Mouse (Mus musculus) ES-Bruce4 (cell line): Measurements from ENCODE around the gene Podxl2. TPM values are rescaled to one million over a fixed set of nuclear protein-coding genes. Genes with fewer than 3 reads are reported as not detected.

Experiments used
- H3K27ac ChIP-seq: 2 replicates; pipeline ENCODE4 v1.5.1; 2012; ENCODE audit warnings: low read length, inconsistent platforms; ENCODE audit not compliant: insufficient read depth
- H3K27me3 ChIP-seq: 2 replicates; pipeline ENCODE4 v1.6.1; 2012; ENCODE audit warnings: mild to moderate bottlenecking, low read length, inconsistent platforms; ENCODE audit not compliant: control insufficient read depth, poor library complexity, insufficient read depth, severe bottlenecking
- H3K36me3 ChIP-seq: 2 replicates; pipeline ENCODE4 v1.6.1; 2012; ENCODE audit warnings: inconsistent platforms, mild to moderate bottlenecking, low read length, moderate library complexity; ENCODE audit not compliant: control insufficient read depth, poor library complexity, insufficient read depth, severe bottlenecking
- H3K4me1 ChIP-seq: one replicate; pipeline ENCODE4 v1.8.1; 2011; ENCODE audit warnings: low read length; ENCODE audit not compliant: control insufficient read depth, insufficient read depth
- H3K4me3 ChIP-seq: 2 replicates; pipeline ENCODE4 v1.5.1; 2011; ENCODE audit warnings: low read depth, mild to moderate bottlenecking, low read length
- H3K9ac ChIP-seq: 2 replicates; pipeline ENCODE4 v1.6.1; 2012; ENCODE audit warnings: low read depth, mild to moderate bottlenecking, inconsistent platforms; ENCODE audit not compliant: poor library complexity, severe bottlenecking
- H3K9me3 ChIP-seq: replicated peaks from 2 replicates; pipeline ENCODE4 v1.6.1; 2012; ENCODE audit warnings: mild to moderate bottlenecking, low read length, inconsistent platforms; ENCODE audit not compliant: control insufficient read depth, poor library complexity, insufficient read depth, severe bottlenecking
- CTCF ChIP-seq: IDR thresholded peaks from one replicate; pipeline ENCODE4 v1.8.1; 2011; ENCODE audit warnings: low read depth, low read length
- EP300 ChIP-seq: IDR thresholded peaks from 2 replicates; pipeline ENCODE4 v1.6.1; 2011; ENCODE audit warnings: low read depth, low read length; ENCODE audit not compliant: insufficient read depth
- POLR2A ChIP-seq: IDR thresholded peaks from one replicate; pipeline ENCODE4 v1.8.1; 2011; ENCODE audit warnings: low read length; ENCODE audit not compliant: insufficient read depth
- polyA plus RNA-seq: library from polyadenylated mRNA; stranded (reverse); fragments of >200 nt; gene quantifications from 2 replicates; pipeline ENCODE4 v1.2.4, GENCODE M21; 2011; ENCODE audit warnings: low read depth; ENCODE audit not compliant: missing spikeins, insufficient read depth, insufficient read length

Podxl2 gene
- polyA plus RNA-seq, 1 experiment = 1.2 TPM

GRCm38 (mm10) chr6:88847571-88847970, 27.3 kb downstream of the Podxl2 start:
- H3K9ac ChIP-seq = no peak overlapping the region
- no peaks in the 10 kb centered on the region for H3K4me1 ChIP-seq
- no peaks in the 10 kb centered on the region for H3K36me3 ChIP-seq
- H3K4me3 ChIP-seq = no peak overlapping the region
- no peaks in the 10 kb centered on the region for H3K9me3 ChIP-seq
- no peaks in the 10 kb centered on the region for H3K27me3 ChIP-seq
- TF ChIP-seq EP300 = no peak
- TF ChIP-seq POLR2A = no peak
- TF ChIP-seq CTCF = no peak
- no peak overlapping the region for H3K27ac ChIP-seq

GRCm38 (mm10) chr6:88844901-88845565, 29.8 kb downstream of the Podxl2 start:
- no peaks in the 10 kb centered on the region for H3K4me1 ChIP-seq

GRCm38 (mm10) chr6:88843781-88844725, 30.8 kb downstream of the Podxl2 start:
- Histone ChIP-seq H3K9me3 (no peaks in the 10 kb centered on the region), H3K9ac (no peak overlapping the region), H3K27ac (no peak overlapping the region), H3K4me3 (no peak overlapping the region), H3K27me3 (no peaks in the 10 kb centered on the region), H3K36me3 (no peaks in the 10 kb centered on the region), H3K4me1 (no peaks in the 10 kb centered on the region)
- no peak for TF ChIP-seq POLR2A
- TF ChIP-seq CTCF = no peak
- no peak for TF ChIP-seq EP300

More at GRCm38 (mm10) chr6:88844901-88845565, 29.8 kb downstream of the Podxl2 start:
- TF ChIP-seq CTCF (no peak), EP300 (no peak), POLR2A (no peak)
- Histone ChIP-seq H3K4me3 (no peak overlapping the region), H3K27me3 (no peaks in the 10 kb centered on the region), H3K36me3 (no peaks in the 10 kb centered on the region), H3K9me3 (no peaks in the 10 kb centered on the region), H3K9ac (no peak overlapping the region), H3K27ac (no peak overlapping the region)

- no peak overlapping the region for H3K27ac ChIP-seq
These were observed 31.6 kb downstream of the Podxl2 start for GRCm38 (mm10) chr6:88843241-88843640.

GRCm38 (mm10) chr6:88842731-88843151, 32.1 kb downstream of the Podxl2 start:
- Histone ChIP-seq H3K9ac (peak overlapping the region; percentile 35), H3K4me3 (peak overlapping the region; percentile 67), H3K9me3 (no peaks in the 10 kb centered on the region), H3K27me3 (no peaks in the 10 kb centered on the region), H3K36me3 (no peaks in the 10 kb centered on the region), H3K4me1 (no peaks in the 10 kb centered on the region), H3K27ac (no peak overlapping the region)
- TF ChIP-seq EP300 (no peak), POLR2A (no peak), CTCF (no peak)

More at GRCm38 (mm10) chr6:88843241-88843640, 31.6 kb downstream of the Podxl2 start:
- H3K36me3 ChIP-seq = no peaks in the 10 kb centered on the region
- no peaks in the 10 kb centered on the region for H3K4me1 ChIP-seq
- H3K9ac ChIP-seq = no peak overlapping the region
- no peak for TF ChIP-seq POLR2A
- TF ChIP-seq EP300 = no peak
- no peak for TF ChIP-seq CTCF
- no peaks in the 10 kb centered on the region for H3K27me3 ChIP-seq
- peak overlapping the region; percentile 67 for H3K4me3 ChIP-seq
- no peaks in the 10 kb centered on the region for H3K9me3 ChIP-seq
